Mouse (Mus musculus): ENCODE data around the gene Tmpo. TPM values are rescaled to one million over a fixed set of nuclear protein-coding genes. Genes with fewer than 3 reads are reported as not detected.
A peak's percentile ranks its signal among the peaks of the same experiment; 100 is the strongest.

Tmpo gene
- 139 and 173 TPM in 2 replicates for polyA plus RNA-seq (2015; fragmentation: Nextera tagmentation; extraction: Ambion mirVana)

DNA sequence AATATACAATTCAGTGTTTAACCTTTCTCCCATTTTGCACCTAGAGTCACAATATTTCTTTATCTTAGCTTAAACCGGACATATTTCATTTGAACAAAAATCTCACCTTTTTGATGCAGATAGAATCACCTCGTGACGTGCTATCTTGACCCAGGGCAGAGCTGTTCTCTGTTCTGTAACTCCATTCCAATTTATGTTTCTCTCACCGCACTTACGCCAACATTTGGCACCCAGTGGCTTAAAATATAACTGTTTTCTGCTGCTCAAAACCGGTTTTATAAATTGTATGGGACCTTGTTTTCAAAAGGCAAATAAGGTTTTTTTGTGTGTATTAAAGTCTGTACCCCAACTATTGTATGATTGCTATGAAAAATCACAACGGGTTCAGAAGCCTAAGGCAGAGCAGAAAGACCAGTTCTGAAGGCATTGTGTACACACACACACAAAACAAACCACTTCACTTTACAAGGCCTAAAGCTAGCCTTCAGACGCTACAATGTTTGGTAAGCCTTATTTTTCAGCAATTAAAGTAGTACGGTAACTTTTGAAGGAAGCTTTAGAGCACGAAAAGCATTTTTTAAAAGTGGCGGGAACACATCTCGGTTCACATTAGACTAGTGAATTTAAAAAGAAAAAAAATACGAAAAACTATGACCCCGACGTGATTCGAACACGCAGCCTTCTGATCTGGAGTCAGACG is at the start of gene Tmpo:
Tmpo (minus strand) TSS at position 555 of the 700 bp plus-strand sequence.
- 9% methylated on average over 18 of the region's 18 CpGs for WGBS
- H3K4me3 ChIP-seq (replicated peaks; ENCODE audit: low read length): peak within 1 kb of the TSS; percentile 71
- H3K36me3 ChIP-seq (ENCODE audit: control insufficient read depth, insufficient read depth): no peaks in the 10 kb centered on the region
- H3K4me1 ChIP-seq (replicated peaks; ENCODE audit: control insufficient read depth, insufficient read depth, low read length): peaks cover 15% of the 10 kb centered on the region
- H3K4me2 ChIP-seq (ENCODE audit: low read length): peak within 1 kb of the TSS; percentile 49
- peak within 1 kb of the TSS; percentile 76 for H3K9ac ChIP-seq (replicated peaks; ENCODE audit: low read depth, low read length)
- ATAC-seq: peak; percentile 2; the same call in 1 of the 2 replicates
- no peaks in the 10 kb centered on the region for H3K27me3 ChIP-seq (replicated peaks; ENCODE audit: control insufficient read depth, insufficient read depth, low read length)
- peak within 1 kb of the TSS; percentile 99 for H3K27ac ChIP-seq (ENCODE audit: low read length)
- H3K9me3 ChIP-seq (ENCODE audit: control insufficient read depth, low read length): no peaks in the 10 kb centered on the region

DNA sequence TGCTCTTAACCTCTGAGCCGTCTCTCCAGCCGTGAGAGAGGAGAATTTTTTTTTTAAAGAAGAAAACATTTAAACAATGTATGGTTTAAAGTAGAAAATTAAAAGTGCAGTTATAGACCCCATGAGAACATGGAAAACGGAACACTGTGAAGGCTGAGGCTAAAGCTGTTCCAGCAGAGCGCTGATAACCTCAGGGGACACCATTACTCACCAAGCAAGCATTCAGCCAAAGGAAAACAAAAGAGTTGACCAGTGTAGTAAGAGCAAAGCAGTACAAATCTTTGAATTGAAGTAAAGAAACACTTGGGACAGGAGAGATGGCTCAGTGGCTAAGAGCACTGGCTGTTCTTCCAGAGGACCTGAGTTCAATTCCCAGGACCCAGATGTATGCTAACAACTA is 49.3 kb upstream of the Tmpo start:
- Histone ChIP-seq H3K4me1 (replicated peaks; ENCODE audit: control insufficient read depth, insufficient read depth, low read length) (peaks cover 15% of the 10 kb centered on the region), H3K4me3 (replicated peaks; ENCODE audit: low read length) (no peak overlapping the region), H3K36me3 (ENCODE audit: control insufficient read depth, insufficient read depth) (no peaks in the 10 kb centered on the region), H3K4me2 (ENCODE audit: low read length) (no peak overlapping the region), H3K9ac (replicated peaks; ENCODE audit: low read depth, low read length) (no peak overlapping the region), H3K27me3 (replicated peaks; ENCODE audit: control insufficient read depth, insufficient read depth, low read length) (no peaks in the 10 kb centered on the region), H3K27ac (ENCODE audit: low read length) (no peak overlapping the region), H3K9me3 (ENCODE audit: control insufficient read depth, low read length) (no peaks in the 10 kb centered on the region)
- ATAC-seq: no peak
- 71% methylated on average over 4 of the region's 4 CpGs for WGBS

DNA sequence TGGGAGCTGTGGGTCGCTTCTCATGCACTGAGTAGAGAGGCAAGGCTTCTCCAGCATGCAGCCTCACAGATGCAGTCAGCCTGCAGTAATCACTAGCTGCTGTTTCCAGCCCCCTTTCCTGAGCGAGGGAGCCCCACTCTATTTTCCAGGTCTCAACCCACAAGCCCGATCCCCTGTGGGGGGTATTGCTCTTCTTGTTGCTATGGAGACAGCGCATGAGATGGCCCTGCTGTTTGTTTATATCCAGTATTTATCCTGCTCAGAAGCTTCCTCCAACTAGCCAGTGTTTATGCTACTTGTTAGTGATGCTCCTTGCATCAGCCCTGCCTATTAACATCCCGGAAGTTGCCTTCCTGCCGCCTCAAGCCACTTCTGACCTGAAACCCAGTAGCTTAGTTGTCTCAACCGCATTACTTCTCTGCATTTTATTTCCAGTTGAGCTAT is 48.4 kb upstream of the Tmpo start:
- no peaks in the 10 kb centered on the region for H3K36me3 ChIP-seq (ENCODE audit: control insufficient read depth, insufficient read depth)
- peak overlapping the region; percentile 9; the same call in 1 of the 2 replicates for H3K4me3 ChIP-seq (replicated peaks; ENCODE audit: low read length)
- 0 out of 2 replicates have a peak overlapping the region, but pooled peaks have one; percentile 7 for H3K9ac ChIP-seq (replicated peaks; ENCODE audit: low read depth, low read length)
- H3K27ac ChIP-seq (ENCODE audit: low read length): 0 out of 2 replicates have a peak overlapping the region, but pooled peaks have one; percentile 25
- no peaks in the 10 kb centered on the region for H3K27me3 ChIP-seq (replicated peaks; ENCODE audit: control insufficient read depth, insufficient read depth, low read length)
- no peaks in the 10 kb centered on the region for H3K9me3 ChIP-seq (ENCODE audit: control insufficient read depth, low read length)
- WGBS: 8% methylated on average over 7 of the region's 7 CpGs
- peaks cover 15% of the 10 kb centered on the region for H3K4me1 ChIP-seq (replicated peaks; ENCODE audit: control insufficient read depth, insufficient read depth, low read length)
- ATAC-seq: peak; percentile 89
- H3K4me2 ChIP-seq (ENCODE audit: low read length): peak overlapping the region; percentile 44

DNA sequence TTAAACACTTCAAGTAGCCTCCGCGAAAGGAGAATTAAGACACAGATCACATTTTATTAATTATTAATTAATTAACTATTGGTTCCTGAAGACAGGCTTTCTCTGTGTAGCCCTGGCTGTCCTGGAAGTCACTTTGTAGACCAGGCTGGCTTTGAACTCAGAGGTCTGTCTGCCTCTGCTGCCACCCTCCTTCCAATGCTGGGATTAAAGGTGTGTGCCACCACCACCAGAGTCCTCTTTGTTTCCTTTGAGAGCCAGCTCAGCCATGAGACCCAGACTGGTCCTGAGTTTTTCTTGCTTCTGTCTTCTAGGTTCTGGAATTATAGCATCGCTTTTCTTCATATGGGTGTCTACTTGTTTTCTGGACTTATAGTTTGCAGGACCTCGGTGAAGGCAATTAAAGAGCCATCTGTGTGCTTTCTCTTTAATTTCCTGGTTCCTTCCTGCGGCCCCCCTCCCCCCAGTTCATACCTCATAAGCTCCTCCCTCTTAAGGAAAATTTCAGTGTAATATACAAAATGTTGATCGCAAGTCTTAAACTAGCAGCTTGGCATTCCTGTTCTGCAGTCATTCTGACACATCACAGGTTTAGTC is 47.9 kb upstream of the Tmpo start:
- Histone ChIP-seq H3K27me3 (replicated peaks; ENCODE audit: control insufficient read depth, insufficient read depth, low read length) (no peaks in the 10 kb centered on the region), H3K27ac (ENCODE audit: low read length) (0 out of 2 replicates have a peak overlapping the region, but pooled peaks have one; percentile 25), H3K36me3 (ENCODE audit: control insufficient read depth, insufficient read depth) (no peaks in the 10 kb centered on the region), H3K9me3 (ENCODE audit: control insufficient read depth, low read length) (no peaks in the 10 kb centered on the region), H3K9ac (replicated peaks; ENCODE audit: low read depth, low read length) (0 out of 2 replicates have a peak overlapping the region, but pooled peaks have one; percentile 7), H3K4me3 (replicated peaks; ENCODE audit: low read length) (peak overlapping the region; percentile 9; the same call in 1 of the 2 replicates), H3K4me1 (replicated peaks; ENCODE audit: control insufficient read depth, insufficient read depth, low read length) (peaks cover 15% of the 10 kb centered on the region), H3K4me2 (ENCODE audit: low read length) (peak overlapping the region; percentile 44)
- WGBS: 47% methylated on average over 6 of the region's 6 CpGs
- ATAC-seq: no peak

DNA sequence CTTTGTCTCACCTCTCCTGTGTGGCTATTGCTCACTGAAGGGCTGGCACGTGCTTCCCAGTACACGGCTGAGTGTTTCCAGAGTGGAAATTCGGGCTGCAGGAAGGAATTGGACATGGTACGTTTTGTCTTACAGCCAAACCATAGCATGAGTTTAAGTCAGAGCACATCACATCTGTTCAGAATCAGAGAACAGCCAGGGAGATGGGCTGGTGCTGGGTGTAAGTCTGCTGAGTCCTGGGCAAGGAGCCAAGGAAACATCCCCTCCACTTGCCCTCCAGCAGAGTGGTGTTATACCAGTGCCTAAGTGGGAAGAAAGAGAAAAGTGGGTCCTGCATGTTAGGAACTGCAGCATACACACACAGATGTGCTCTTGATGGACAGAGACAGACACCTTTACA is 45.9 kb upstream of the Tmpo start:
- ATAC-seq: no peak
- Histone ChIP-seq H3K36me3 (ENCODE audit: control insufficient read depth, insufficient read depth) (no peaks in the 10 kb centered on the region), H3K4me1 (replicated peaks; ENCODE audit: control insufficient read depth, insufficient read depth, low read length) (peaks cover 15% of the 10 kb centered on the region), H3K4me2 (ENCODE audit: low read length) (no peak overlapping the region), H3K9me3 (ENCODE audit: control insufficient read depth, low read length) (no peaks in the 10 kb centered on the region), H3K4me3 (replicated peaks; ENCODE audit: low read length) (no peak overlapping the region), H3K9ac (replicated peaks; ENCODE audit: low read depth, low read length) (no peak overlapping the region), H3K27ac (ENCODE audit: low read length) (no peak overlapping the region), H3K27me3 (replicated peaks; ENCODE audit: control insufficient read depth, insufficient read depth, low read length) (no peaks in the 10 kb centered on the region)
- 57% methylated on average over 4 of the region's 4 CpGs for WGBS

DNA sequence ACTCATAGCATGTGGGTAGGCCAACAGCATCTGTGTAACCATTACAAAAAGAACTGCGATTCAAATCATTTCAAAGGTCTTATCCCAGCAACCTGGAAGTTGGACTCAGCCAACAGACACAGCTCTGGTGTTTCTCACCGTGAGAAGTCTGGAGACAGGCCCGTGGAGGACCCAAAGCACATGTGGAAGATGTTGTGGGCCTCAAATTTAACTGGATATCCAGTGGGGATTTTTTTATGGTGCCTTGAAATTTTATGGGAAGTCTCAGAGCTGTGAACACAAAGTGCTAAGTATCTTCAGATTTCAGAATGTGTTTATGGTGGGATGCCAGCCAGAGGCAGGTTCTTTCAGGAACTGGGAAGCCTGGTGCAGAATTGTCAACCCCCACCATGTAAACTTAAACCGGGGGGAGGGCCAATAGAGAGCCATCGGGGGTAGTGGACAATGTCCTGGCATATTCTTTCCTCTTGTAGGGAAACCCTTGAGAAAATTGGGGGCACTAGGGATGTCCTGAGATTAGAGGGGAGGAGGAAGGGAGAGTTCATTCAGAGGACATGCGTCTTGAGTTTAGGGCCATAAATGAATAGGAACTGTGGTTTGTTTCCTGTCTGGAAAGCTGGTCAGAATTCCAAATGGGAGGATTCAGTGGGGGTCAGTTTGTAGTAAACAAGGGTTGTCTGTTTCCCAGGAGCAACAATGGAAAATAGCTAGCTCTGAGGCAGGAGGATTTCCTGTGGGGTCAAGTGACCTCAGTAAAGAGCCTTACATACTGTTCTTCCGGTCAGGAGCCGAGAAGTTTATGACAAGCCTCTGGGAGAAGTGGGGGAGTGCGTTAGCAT is 41.5 kb upstream of the Tmpo start:
- Histone ChIP-seq H3K36me3 (ENCODE audit: control insufficient read depth, insufficient read depth) (no peaks in the 10 kb centered on the region), H3K4me3 (replicated peaks; ENCODE audit: low read length) (no peak overlapping the region), H3K4me1 (replicated peaks; ENCODE audit: control insufficient read depth, insufficient read depth, low read length) (no peaks in the 10 kb centered on the region), H3K27ac (ENCODE audit: low read length) (no peak overlapping the region), H3K9me3 (ENCODE audit: control insufficient read depth, low read length) (no peaks in the 10 kb centered on the region), H3K4me2 (ENCODE audit: low read length) (no peak overlapping the region), H3K27me3 (replicated peaks; ENCODE audit: control insufficient read depth, insufficient read depth, low read length) (no peaks in the 10 kb centered on the region), H3K9ac (replicated peaks; ENCODE audit: low read depth, low read length) (no peak overlapping the region)
- ATAC-seq: no peak
- WGBS: 72% methylated on average over 9 of the region's 9 CpGs

DNA sequence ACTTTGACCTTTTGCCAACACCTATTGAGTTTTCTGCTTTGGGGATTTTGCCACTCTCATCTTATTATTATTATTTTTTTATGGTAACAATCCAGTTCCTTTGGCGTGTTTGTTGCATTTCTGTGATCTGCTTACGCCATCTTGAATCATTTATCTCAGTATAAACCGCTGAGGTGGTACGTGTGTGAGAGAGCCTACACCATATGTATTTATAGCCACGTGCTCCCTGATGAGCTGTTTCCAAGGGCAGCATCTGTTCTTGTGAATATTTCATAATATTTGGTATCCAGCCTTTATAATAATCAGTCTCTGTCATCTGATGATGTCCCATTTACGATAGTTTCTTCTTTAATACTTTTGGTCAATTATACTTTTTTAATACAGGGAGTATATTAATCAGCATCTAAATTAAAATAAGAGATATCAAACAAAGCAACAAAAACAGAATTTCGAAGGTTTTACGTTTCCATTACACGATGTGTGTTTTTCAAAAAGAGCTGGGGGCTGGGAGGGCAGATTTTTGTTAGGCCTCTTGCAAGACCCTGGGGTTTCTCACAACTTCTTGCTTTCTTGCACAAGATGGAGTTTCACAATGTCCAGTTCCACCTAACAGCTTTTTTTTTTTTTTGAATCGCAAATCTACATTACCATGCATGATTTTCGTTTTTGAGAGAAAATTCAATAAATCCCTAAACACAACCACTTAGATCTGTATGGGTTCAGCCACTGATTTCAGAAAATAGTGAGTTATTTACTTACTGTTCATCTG is 28.0 kb upstream of the Tmpo start:
- ATAC-seq: 0 out of 2 replicates have a peak, but pooled peaks have one; percentile 58
- H3K27me3 ChIP-seq (replicated peaks; ENCODE audit: control insufficient read depth, insufficient read depth, low read length): no peaks in the 10 kb centered on the region
- no peak overlapping the region for H3K4me2 ChIP-seq (ENCODE audit: low read length)
- H3K9me3 ChIP-seq (ENCODE audit: control insufficient read depth, low read length): no peaks in the 10 kb centered on the region
- no peak overlapping the region for H3K4me3 ChIP-seq (replicated peaks; ENCODE audit: low read length)
- no peaks in the 10 kb centered on the region for H3K36me3 ChIP-seq (ENCODE audit: control insufficient read depth, insufficient read depth)
- H3K27ac ChIP-seq (ENCODE audit: low read length): no peak overlapping the region
- WGBS: 74% methylated on average over 11 of the region's 11 CpGs
- H3K4me1 ChIP-seq (replicated peaks; ENCODE audit: control insufficient read depth, insufficient read depth, low read length): no peaks in the 10 kb centered on the region; the same call in 1 of the 2 replicates
- no peak overlapping the region for H3K9ac ChIP-seq (replicated peaks; ENCODE audit: low read depth, low read length)

DNA sequence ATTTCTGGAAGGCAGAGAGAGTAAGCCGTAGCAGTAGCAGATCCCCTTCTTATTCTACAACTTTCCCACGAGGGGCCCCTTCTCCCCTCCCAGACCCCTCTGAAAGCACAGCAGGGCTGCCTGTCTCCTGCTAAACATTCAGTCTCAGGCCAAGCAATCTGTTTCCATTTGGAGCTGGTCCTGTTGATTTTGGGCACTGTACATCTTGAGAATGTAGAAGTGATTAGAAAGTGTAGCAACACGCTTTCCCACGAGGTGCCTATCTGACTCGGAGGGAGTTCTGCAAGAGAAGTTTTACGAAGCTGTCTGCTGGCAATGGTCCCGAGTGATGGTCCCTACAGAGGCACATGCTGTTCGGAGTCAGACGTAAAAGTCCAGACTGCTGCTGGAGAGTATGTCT is 27.3 kb upstream of the Tmpo start:
- Histone ChIP-seq H3K36me3 (ENCODE audit: control insufficient read depth, insufficient read depth) (no peaks in the 10 kb centered on the region), H3K4me2 (ENCODE audit: low read length) (no peak overlapping the region), H3K9me3 (ENCODE audit: control insufficient read depth, low read length) (no peaks in the 10 kb centered on the region), H3K27ac (ENCODE audit: low read length) (no peak overlapping the region), H3K4me3 (replicated peaks; ENCODE audit: low read length) (no peak overlapping the region), H3K4me1 (replicated peaks; ENCODE audit: control insufficient read depth, insufficient read depth, low read length) (no peaks in the 10 kb centered on the region; the same call in 1 of the 2 replicates), H3K9ac (replicated peaks; ENCODE audit: low read depth, low read length) (no peak overlapping the region), H3K27me3 (replicated peaks; ENCODE audit: control insufficient read depth, insufficient read depth, low read length) (no peaks in the 10 kb centered on the region)
- peak; percentile 52; the same call in 1 of the 2 replicates for ATAC-seq
- WGBS: 62% methylated on average over 9 of the region's 9 CpGs

Measured in forebrain, embryonic 16.5 days (tissue).